ENCODE assay signal across 9 mouse cellular contexts in the genomic region with DNA sequence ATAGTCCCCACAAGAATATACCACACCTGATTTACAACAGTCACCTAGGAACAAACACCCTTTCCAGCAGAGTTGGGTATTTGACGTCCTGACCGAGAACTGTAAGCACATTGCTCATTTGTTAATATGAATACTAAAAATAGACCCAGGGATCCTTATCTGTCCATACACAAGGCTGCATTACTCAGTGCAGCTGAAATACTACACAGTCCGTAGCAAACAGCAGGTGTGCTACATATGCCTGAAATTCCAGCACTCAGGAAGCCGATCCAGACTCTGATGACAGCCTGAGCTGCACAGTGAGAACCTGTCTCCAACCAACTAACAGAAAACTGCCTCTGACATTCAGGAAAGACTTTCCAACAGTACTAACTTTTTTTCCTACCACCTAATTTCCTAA. TPM values are rescaled to one million over a fixed set of nuclear protein-coding genes. Genes with fewer than 3 reads are reported as not detected.
DNase-seq lines count a peak whose midpoint lies in the region; ATAC-seq and TF ChIP-seq lines count a peak whose summit lies in the region.
"Had no signal": no experiment of that assay in that cellular context is flagged by ENCODE, and none has a peak within 500 bp of the region (broad histone marks: within the 10 kb centered on the region; RNA-seq: fewer than 3 reads in every experiment).

No protein-coding gene starts in this region.

- no peak for TF ChIP-seq POLR2A in lung, adult 2 months (IDR thresholded peaks at IDR 0.05; ENCODE audit: borderline replicate concordance, extremely low read depth, low read depth, low read length)
- no peak for TF ChIP-seq POLR2A in olfactory bulb, adult 2 months (IDR thresholded peaks at IDR 0.05; ENCODE audit: insufficient read depth, low read depth, low read length)

- no peak overlapping the region for H3K4me2 ChIP-seq in lung, embryonic 16.5 days (ENCODE audit: low read depth, low read length)
- H3K4me2 ChIP-seq in midbrain, embryonic 16.5 days (ENCODE audit: low read length): no peak overlapping the region

- peak overlapping the region; percentile 67 for H3K4me3 ChIP-seq in heart, embryonic 10.5 days
- H3K4me3 ChIP-seq in lung, embryonic 16.5 days (ENCODE audit: low read length): 0 out of 2 replicates have a peak overlapping the region, but pooled peaks have one; percentile 4
- H3K4me3 ChIP-seq in lung, adult 2 months (replicated peaks; ENCODE audit: extremely low read depth, low read depth, low read length): no peak overlapping the region
- peak overlapping the region; percentile 87 for H3K4me3 ChIP-seq in erythroblast, embryonic 14.5 days (replicated peaks)
- H3K4me3 ChIP-seq in olfactory bulb, adult 2 months (ENCODE audit: insufficient read depth, low read depth, low read length): peak overlapping the region; percentile 24
- H3K4me3 ChIP-seq in midbrain, embryonic 16.5 days (ENCODE audit: low read depth, low read length): no peak overlapping the region

- H3K9ac ChIP-seq in lung, embryonic 16.5 days (ENCODE audit: low read length): no peak overlapping the region
- H3K9ac ChIP-seq in midbrain, embryonic 16.5 days (ENCODE audit: low read depth, low read length): no peak overlapping the region

- H3K4me1 ChIP-seq in heart, embryonic 10.5 days: peaks cover 27% of the 10 kb centered on the region
- H3K4me1 ChIP-seq in lung, embryonic 16.5 days (replicated peaks; ENCODE audit: control insufficient read depth, insufficient read depth, low read length): 0 out of 2 replicates have a peak, but pooled peaks cover 5% of the 10 kb centered on the region
- no peaks in the 10 kb centered on the region for H3K4me1 ChIP-seq in lung, adult 2 months (ENCODE audit: control insufficient read depth, insufficient read depth, low read length)
- H3K4me1 ChIP-seq in erythroblast, embryonic 14.5 days (ENCODE audit: control insufficient read depth): peaks cover 79% of the 10 kb centered on the region
- H3K4me1 ChIP-seq in olfactory bulb, adult 2 months (ENCODE audit: control insufficient read depth, insufficient read depth, low read length): peaks cover 22% of the 10 kb centered on the region
- peaks cover 7% of the 10 kb centered on the region for H3K4me1 ChIP-seq in midbrain, embryonic 16.5 days (ENCODE audit: control insufficient read depth, insufficient read depth, low read length)

- no peak for ATAC-seq in lung, embryonic 16.5 days (ENCODE audit: low read depth)
- ATAC-seq in midbrain, embryonic 16.5 days: no peak
- ATAC-seq: forebrain, embryonic 16.5 days had no signal

- H3K36me3 ChIP-seq in heart, embryonic 10.5 days: no peaks in the 10 kb centered on the region
- no peaks in the 10 kb centered on the region for H3K36me3 ChIP-seq in lung, embryonic 16.5 days (ENCODE audit: control insufficient read depth, insufficient read depth, low read length)
- H3K36me3 ChIP-seq in erythroblast, embryonic 14.5 days (ENCODE audit: control insufficient read depth): peaks cover 31% of the 10 kb centered on the region
- H3K36me3 ChIP-seq in midbrain, embryonic 16.5 days (ENCODE audit: control insufficient read depth, insufficient read depth, low read length): no peaks in the 10 kb centered on the region

- no peak for TF ChIP-seq CTCF in lung, adult 2 months (IDR thresholded peaks at IDR 0.05; ENCODE audit: insufficient read depth, low read length)
- no peak for TF ChIP-seq CTCF in olfactory bulb, adult 2 months (IDR thresholded peaks at IDR 0.05; ENCODE audit: insufficient read depth, low read depth, low read length)

- 15% methylated on average over 4 of the region's 4 CpGs for WGBS in heart, embryonic 10.5 days
- WGBS in lung, embryonic 16.5 days: 39% methylated on average over 4 of the region's 4 CpGs
- WGBS in lung, adult 2 months: 40% methylated on average over 4 of the region's 4 CpGs
- WGBS in olfactory bulb, adult 2 months: 45% methylated on average over 4 of the region's 4 CpGs
- 73% methylated on average over 4 of the region's 4 CpGs for WGBS in midbrain, embryonic 16.5 days

- H3K27me3 ChIP-seq in heart, embryonic 10.5 days (ENCODE audit: insufficient read depth, poor library complexity, severe bottlenecking): peaks cover 2% of the 10 kb centered on the region; the same call in 1 of the 2 replicates
- H3K27me3 ChIP-seq in lung, embryonic 16.5 days (ENCODE audit: control insufficient read depth, insufficient read depth, low read depth, low read length): no peaks in the 10 kb centered on the region; the same call in 1 of the 2 replicates
- H3K27me3 ChIP-seq in erythroblast, embryonic 14.5 days (ENCODE audit: control insufficient read depth): peaks cover 36% of the 10 kb centered on the region
- peaks cover 21% of the 10 kb centered on the region for H3K27me3 ChIP-seq in midbrain, embryonic 16.5 days (ENCODE audit: control insufficient read depth, insufficient read depth, low read depth, low read length)

- no peak for DNase-seq in heart, embryonic 10.5 days (ENCODE audit: low spot score)
- DNase-seq in heart, postnatal 14 days: no peak
- DNase-seq in lung, adult 2 months: no peak
- no peak for DNase-seq in layer of hippocampus, postnatal 10 days (ENCODE audit: low spot score in 2 of 2)

- H3K9me3 ChIP-seq in heart, embryonic 10.5 days: no peaks in the 10 kb centered on the region
- H3K9me3 ChIP-seq in lung, embryonic 16.5 days (ENCODE audit: control insufficient read depth, low read length): no peaks in the 10 kb centered on the region
- no peaks in the 10 kb centered on the region for H3K9me3 ChIP-seq in erythroblast, embryonic 14.5 days (ENCODE audit: control insufficient read depth, low read length)
- H3K9me3 ChIP-seq in midbrain, embryonic 16.5 days (replicated peaks; ENCODE audit: control insufficient read depth, low read length, poor library complexity, severe bottlenecking): no peaks in the 10 kb centered on the region

- intact Hi-C loops in heart, postnatal 14 days (cut with DNase I): loop anchor here (5.0 kb wide), 1 partner anchor 192 kb away; no protein-coding TSS in a partner anchor

- H3K27ac ChIP-seq in heart, embryonic 10.5 days: peak overlapping the region; percentile 39; the same call in 1 of the 2 replicates
- H3K27ac ChIP-seq in lung, embryonic 16.5 days (ENCODE audit: low read length): no peak overlapping the region
- peak overlapping the region; percentile 88 for H3K27ac ChIP-seq in olfactory bulb, adult 2 months (ENCODE audit: insufficient read depth, low read depth, low read length)
- no peak overlapping the region for H3K27ac ChIP-seq in midbrain, embryonic 16.5 days (ENCODE audit: low read length)

RNA-seq across cellular contexts. Expression of gene Gcnt1, which starts 17.8 kb away (rescaled TPM):
- polyA plus RNA-seq in heart, embryonic 10.5 days (2016; fragmentation: Nextera tagmentation; extraction: Ambion mirVana): 7.7 and 9.4 TPM in 2 replicates
- 10 to 100 TPM; 14.2 to 14.4 TPM for total RNA-seq in heart, postnatal 14 days (2021)
- 3.7 and 4.0 TPM in 2 replicates for polyA plus RNA-seq in lung, embryonic 16.5 days (2015; fragmentation: Nextera tagmentation; extraction: Ambion mirVana)
- polyA plus RNA-seq in lung, adult 2 months (2012; rRNA removed): 1.7 and 4.3 TPM in 2 replicates
- polyA plus RNA-seq in erythroblast, embryonic 14.5 days (2012): 0.07 and 0.14 TPM in 2 replicates
- not detected in 2 replicates for polyA plus RNA-seq in olfactory bulb, adult 2 months (2012; ENCODE audit: insufficient read depth, insufficient read length, low replicate concordance, missing spikeins)
- total RNA-seq in layer of hippocampus, postnatal 10 days (2021): 1 to 10 TPM; 1.8 to 2.2 TPM
- 0.55 and 0.85 TPM in 2 replicates for polyA plus RNA-seq in midbrain, embryonic 16.5 days (2015; fragmentation: Nextera tagmentation; extraction: Ambion mirVana)

RNA-seq across cellular contexts. Expression of gene Rfk, which starts 39.0 kb away (rescaled TPM):
- 52.6 and 57.7 TPM in 2 replicates for polyA plus RNA-seq in heart, embryonic 10.5 days (2016; fragmentation: Nextera tagmentation; extraction: Ambion mirVana)
- total RNA-seq in heart, postnatal 14 days (2021): 10 to 100 TPM; 56.9 to 59.7 TPM
- 65.2 and 71.1 TPM in 2 replicates for polyA plus RNA-seq in lung, embryonic 16.5 days (2015; fragmentation: Nextera tagmentation; extraction: Ambion mirVana)
- polyA plus RNA-seq in lung, adult 2 months (2012; rRNA removed): 70.0 and 97.8 TPM in 2 replicates
- polyA plus RNA-seq in erythroblast, embryonic 14.5 days (2012): 5.2 and 7.2 TPM in 2 replicates
- not detected in 2 replicates for polyA plus RNA-seq in olfactory bulb, adult 2 months (2012; ENCODE audit: insufficient read depth, insufficient read length, low replicate concordance, missing spikeins)
- 10 to 100 TPM; 50.7 to 57.1 TPM for total RNA-seq in layer of hippocampus, postnatal 10 days (2021)
- 74.5 and 74.9 TPM in 2 replicates for polyA plus RNA-seq in midbrain, embryonic 16.5 days (2015; fragmentation: Nextera tagmentation; extraction: Ambion mirVana)

Comparison
In these comparisons a context has a peak if more than half of its experiments do, and no peak if none do; other contexts are left out.
1. H3K4me3 ChIP-seq: peak in heart, embryonic 10.5 days (single experiment), lung, embryonic 16.5 days (single experiment), erythroblast, embryonic 14.5 days (single experiment) and olfactory bulb, adult 2 months (single experiment); none in lung, adult 2 months (single experiment) and midbrain, embryonic 16.5 days (single experiment).
2. H3K27ac ChIP-seq: peak in heart, embryonic 10.5 days (single experiment) and olfactory bulb, adult 2 months (single experiment); none in lung, embryonic 16.5 days (single experiment) and midbrain, embryonic 16.5 days (single experiment).